Mouse (Mus musculus): ENCODE measurements at regions not wholly inside any gene's neighbourhood (a gene's known extent, or its start where the extent isn't known, plus 50 kb on each side); places are given as distances from the start of the nearest gene placed in this dataset.

DNA sequence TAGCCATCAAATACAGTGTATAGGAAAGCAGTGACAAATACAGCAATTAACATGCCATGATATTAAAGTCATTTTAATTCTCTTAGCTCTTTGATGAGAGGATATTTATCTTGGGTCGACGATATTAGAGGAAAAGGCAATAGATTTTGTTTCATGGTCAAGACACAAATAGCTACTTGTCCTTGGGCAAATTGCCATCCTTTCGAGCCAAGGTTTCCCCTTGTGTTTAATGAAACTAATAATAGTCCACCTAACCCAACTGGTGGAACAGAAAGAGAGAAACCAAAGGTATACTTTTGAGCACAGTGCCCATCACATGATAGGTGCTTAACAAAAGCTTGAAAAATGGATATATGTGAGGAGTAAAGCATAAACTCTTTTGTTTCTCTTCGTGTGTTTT, 1431.0 kb upstream of the A1bg start:
- TF ChIP-seq CTCF (IDR thresholded peaks at IDR 0.05; ENCODE audit: low read depth) (no peak), EP300 (IDR thresholded peaks at IDR 0.05; ENCODE audit: low read depth) (no peak)
